Mouse (Mus musculus) spleen, adult 2 months (tissue): ENCODE data around the gene Gm17651.

Source experiments
- CTCF ChIP-seq: fragments of 200-500 bp; IDR thresholded peaks from 2 replicates; pipeline ENCODE4 v1.5.1; 2011; ENCODE audit warnings: mild to moderate bottlenecking, inconsistent platforms; ENCODE audit not compliant: insufficient read depth, insufficient read length, insufficient replicate concordance; ENCODE audit errors: extremely low read depth
- POLR2A ChIP-seq: fragments of 200-500 bp; IDR thresholded peaks from 2 replicates; pipeline ENCODE4 v1.6.1; 2011; ENCODE audit warnings: low read depth, low read length, inconsistent platforms

DNA sequence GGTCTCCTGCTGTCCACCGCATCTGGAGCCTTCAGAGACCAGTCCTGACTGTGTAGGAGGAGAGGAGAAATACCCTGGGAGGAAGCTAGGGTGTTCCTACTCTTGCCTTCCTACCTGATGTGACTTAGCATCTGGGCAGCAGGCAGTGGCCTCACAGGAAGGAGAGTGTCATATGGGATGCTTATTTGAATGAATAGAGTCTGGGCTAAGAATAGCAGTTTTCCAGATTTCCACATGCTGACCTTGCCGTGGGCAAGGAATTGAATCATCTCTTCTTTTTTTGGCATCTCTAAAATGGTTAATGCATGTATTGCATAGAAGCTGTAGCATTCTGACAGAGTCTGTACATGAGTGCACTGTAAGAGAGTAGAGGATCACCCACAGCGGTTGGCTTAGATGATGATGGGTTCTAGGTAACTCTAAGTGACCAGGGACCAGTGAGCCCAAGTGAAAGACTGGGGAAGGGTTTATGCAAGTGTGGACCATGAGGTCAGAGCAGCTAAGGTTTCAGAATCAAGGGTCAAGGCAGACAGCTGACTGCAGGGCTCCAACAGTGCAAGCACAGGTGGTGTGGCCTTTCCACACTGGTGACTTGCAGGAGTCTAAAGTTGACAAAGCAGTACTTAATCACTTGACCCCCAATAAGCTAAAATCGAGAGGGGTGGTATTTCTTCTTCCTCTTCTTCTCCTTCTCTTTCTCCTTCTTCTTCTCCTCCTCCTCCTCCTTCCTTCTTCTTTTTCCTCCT, 12.1 kb upstream of the Gm17651 start:
- TF ChIP-seq POLR2A (no peak), CTCF (no peak)
